Mouse (Mus musculus) thymus, postnatal 10 days (tissue): ENCODE data around the gene Opn1sw.
"Not testable (repeated sequence)": the region's sequence is repeated elsewhere in the genome, so short reads cannot be mapped to it uniquely, and the experiment has no call there.

Source experiments
- DNase-seq, 2 experiments: peaks; one replicate each; pipeline ENCODE4 v3.0.0; 2021; ENCODE audit warnings: low spot score in 2 of 2

The Opn1sw gene

GRCm38 (mm10) chr6:29347189-29347588 is 41.1 kb downstream of the Opn1sw start:
- DNase-seq, result no peak

DNA sequence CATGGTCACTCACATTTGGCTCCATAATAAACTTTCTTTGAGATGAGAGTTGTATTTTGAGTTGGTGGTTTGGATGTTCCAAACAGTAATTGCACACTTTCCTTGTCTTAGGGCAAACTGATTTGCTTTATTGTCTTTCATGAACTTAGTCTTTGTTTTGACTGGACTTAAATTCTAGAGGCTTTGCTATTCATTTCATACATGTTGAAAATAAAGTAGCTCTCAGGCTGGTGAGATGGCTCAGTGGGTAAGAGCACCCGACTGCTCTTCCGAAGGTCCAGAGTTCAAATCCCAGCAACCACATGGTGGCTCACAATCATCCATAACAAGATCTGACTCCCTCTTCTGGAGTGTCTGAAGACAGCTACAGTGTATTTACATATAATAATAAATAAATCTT is 41.8 kb downstream of the Opn1sw start:
- DNase-seq, result not testable (repeated sequence)

DNA sequence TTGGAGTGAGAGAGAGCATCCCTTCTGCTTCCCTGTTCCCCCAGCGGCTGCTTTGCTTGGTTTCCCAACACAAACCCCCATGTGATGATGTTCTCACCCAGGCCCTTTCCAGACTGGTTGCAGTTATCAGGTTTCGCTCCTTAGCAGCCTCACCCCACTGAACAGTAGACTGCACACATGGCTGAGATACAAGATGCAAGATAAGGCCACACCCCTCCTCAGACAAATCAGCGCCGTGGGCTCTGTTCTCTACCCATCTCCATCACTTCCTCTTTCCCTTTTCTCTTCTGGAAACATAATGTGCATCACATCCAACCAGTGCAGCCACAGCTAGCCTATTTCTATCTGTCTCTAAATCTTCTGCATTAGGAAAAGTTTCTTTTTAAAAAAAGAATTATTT is 58.8 kb downstream of the Opn1sw start:
- DNase-seq, result no peak

- DNase-seq, result no peak
Observed at GRCm38 (mm10) chr6:29326961-29327360, 61.3 kb downstream of the Opn1sw start.
